Mouse (Mus musculus): ENCODE results near the gene Igfals.

DNA sequence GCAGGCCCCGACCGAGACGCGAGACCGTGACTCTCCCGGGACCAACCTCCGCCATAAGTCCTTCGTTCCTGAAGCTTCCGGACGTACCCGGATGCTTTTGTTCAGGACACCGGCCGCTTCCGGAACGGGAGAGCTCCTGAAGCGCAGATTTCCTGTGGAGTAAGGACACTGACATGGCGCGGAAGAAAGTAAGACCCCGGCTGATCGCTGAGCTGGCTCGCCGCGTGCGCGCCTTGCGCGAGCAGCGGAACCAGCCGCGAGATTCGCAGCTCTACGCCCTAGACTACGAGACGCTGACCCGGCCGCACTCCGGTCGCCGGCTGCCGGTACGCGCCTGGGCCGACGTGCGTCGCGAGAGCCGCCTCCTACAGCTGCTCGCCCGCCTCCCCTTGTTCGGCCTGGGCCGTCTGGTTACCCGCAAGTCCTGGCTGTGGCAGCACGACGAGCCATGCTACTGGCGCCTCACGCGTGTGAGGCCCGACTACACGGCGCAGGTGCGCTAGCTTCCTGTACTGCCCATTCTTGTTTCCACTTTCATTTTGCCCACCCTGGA is 29.3 kb downstream of the Igfals start, which contains the start of the genes Eme2 and Mrps34:
- TF ChIP-seq EP300 (IDR thresholded peaks at IDR 0.05; ENCODE audit: low read depth) = no peak
- TF ChIP-seq CTCF (IDR thresholded peaks at IDR 0.05; ENCODE audit: low read depth) = no peak
